Mouse (Mus musculus): ENCODE data around the gene Kif2b.

Kif2b gene

DNA sequence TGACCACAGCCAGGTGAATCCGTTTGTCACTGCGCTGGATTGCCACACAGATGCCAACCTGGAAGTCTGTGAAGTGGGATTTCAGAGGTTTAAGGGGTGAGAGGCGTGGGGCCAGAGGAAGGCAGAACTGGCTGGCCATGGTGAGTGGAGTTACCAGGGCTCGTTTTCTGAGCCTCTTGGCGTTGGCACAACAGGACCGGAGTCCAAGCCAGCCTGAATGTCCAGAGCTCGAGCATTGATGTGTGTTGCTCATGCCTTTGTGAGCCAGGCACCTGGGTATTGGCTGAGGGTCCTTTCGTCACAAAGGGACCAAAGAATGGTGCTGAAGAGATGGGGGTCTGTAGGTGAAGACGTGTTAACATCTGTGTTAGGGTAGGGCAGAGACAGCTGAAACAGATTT, at the start of gene Kif2b:
Gene Kif2b, minus strand, starts transcription at position 242 of the 400 bp plus-strand sequence.
- no peak for DNase-seq (ENCODE audit: low spot score in 2 of 2)

DNA sequence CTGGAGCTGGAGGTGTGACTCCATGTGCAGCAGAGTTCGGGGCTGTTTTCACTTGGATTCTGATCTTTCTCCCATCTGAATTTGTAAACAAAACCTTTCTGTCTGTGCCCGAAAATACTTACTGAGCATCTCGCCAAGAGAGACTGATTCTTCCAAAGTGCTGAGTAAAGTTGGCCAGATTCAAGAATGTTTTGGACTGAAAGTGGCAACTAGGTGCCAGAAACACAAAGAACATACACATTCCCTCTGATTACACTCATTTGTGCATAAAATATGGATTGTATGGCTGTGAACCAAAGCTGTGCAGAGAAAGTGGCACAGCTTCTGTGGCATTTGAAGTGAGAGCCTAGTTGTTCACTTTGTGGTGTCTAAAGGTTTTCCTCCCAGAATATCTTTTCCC, 15.7 kb upstream of the Kif2b start:
- peak in 1 of 2 experiments; percentile 0 for DNase-seq (ENCODE audit: low spot score in 2 of 2)

DNA sequence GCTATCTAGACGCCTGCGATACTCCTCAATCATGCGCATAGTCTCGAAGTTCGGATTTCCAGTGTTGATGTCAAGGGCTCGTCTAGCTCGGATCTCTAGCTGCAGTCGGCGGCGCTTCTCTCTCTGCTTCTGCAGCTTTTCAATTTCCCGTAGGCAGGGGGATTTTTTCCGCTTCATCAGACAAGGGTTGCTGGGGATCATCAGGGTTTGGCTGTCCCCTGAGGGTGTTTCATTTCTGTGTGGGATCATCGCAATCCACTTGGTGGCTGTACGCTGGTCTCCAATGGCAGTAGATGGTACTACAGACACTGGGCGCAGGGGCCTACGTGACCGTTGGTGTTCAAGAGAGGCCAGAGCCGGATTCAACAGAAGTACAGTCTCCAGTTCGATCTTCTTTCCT, 502 bp downstream of the Kif2b start:
- DNase-seq (ENCODE audit: low spot score in 2 of 2) = no peak

DNA sequence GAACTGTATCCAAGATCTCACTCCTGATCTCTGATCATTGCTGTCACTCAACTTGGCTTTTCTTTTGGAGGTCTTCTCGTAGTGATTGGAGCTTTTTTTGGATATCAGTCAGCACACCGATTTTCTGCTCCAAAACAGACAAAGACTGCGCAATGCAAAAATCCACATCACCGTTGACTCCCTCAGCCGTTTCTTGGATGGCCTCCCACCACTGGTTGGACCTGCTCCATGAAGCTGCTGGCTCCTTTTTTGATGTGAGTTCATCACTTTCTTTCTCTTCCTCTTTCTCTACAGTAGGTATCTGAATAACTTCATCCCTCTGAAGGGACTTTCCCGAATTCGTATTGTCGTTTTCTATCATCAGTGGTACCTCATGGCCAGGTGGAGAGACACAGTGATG, 2.0 kb downstream of the Kif2b start:
- DNase-seq (ENCODE audit: low spot score in 2 of 2) = no peak

DNA sequence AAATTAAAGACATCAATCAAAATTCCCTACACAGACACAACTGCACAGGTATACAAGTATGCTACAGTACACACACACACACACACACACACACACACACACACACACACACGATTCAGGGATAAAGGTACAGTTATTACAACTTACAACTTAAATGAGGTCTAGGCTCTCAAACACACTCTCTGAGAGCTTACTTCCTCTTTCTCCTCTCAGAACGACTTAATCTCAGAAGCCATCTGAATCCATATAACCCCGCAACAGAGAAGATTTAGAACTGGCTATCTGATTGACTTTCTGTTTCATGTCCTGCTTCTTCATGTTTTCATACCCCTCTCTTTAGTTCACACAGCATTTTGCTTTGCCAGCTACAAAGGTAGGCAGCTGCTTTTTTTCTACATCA, 2.9 kb downstream of the Kif2b start:
- DNase-seq (ENCODE audit: low spot score in 2 of 2) = no peak

DNA sequence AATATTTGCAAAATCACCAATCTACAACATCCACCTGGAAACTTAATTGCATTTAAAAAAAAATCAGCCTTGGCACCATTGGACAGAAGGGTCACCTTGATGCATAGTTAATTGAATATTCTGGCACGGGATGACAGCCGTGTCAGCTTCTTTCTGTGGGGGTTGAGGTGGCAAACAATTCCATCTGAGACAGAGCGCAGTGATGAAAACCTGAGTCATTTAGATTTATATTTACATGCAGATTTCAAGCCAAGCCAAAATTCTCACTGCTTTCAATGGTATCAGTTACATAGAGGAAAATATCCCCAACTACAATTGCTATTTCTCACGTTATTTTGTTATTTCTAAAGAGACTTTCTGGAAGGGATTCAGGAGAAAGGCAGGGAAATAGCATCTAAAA, 46.6 kb downstream of the Kif2b start:
- DNase-seq (ENCODE audit: low spot score in 2 of 2) = no peak

All from right cerebral cortex, postnatal 36 days (tissue).